Mouse (Mus musculus) lung, postnatal 0 days (tissue): Measurements from ENCODE around the gene Lsm2. TPM values are rescaled to one million over a fixed set of nuclear protein-coding genes. Genes with fewer than 3 reads are reported as not detected.

ENCODE experiments used
- ATAC-seq: fragments of 200-750 bp; cut with Nextera tagmentation; 2 replicates; pipeline ENCODE4 v1.8.0; 2017; ENCODE audit warnings: moderate library complexity
- DNase-seq: peaks from one replicate; pipeline ENCODE4 v3.0.0-alpha.2; 2016; ENCODE audit warnings: low spot score
- H3K27ac ChIP-seq: fragments of 300-500 bp; sonication (generic); 2 replicates; pipeline ENCODE4 v1.5.1; 2014; ENCODE audit warnings: antibody characterized with exemption, mild to moderate bottlenecking, low read length, mixed read lengths
- H3K27me3 ChIP-seq: fragments of 300-500 bp; sonication (generic); replicated peaks from 2 replicates; pipeline ENCODE4 v1.6.1; 2014; ENCODE audit warnings: low read length, mixed read lengths; ENCODE audit not compliant: insufficient read depth
- H3K36me3 ChIP-seq: fragments of 300-500 bp; sonication (generic); 2 replicates; pipeline ENCODE4 v1.6.1; 2014; ENCODE audit warnings: low read length, mixed read lengths; ENCODE audit not compliant: insufficient read depth
- H3K4me1 ChIP-seq: fragments of 300-500 bp; sonication (generic); 2 replicates; pipeline ENCODE4 v1.6.1; 2014; ENCODE audit warnings: antibody characterized with exemption, low read depth, low read length, mixed read lengths; ENCODE audit not compliant: insufficient read depth
- H3K4me2 ChIP-seq: fragments of 300-500 bp; sonication (generic); replicated peaks from 2 replicates; pipeline ENCODE4 v1.6.1; 2014; ENCODE audit warnings: low read depth, mild to moderate bottlenecking, low read length, moderate library complexity, mixed read lengths
- H3K4me3 ChIP-seq: fragments of 300-500 bp; sonication (generic); 2 replicates; pipeline ENCODE4 v1.5.1; 2014; ENCODE audit warnings: low read depth, low read length
- H3K9ac ChIP-seq: fragments of 300-500 bp; sonication (generic); replicated peaks from 2 replicates; pipeline ENCODE4 v1.6.1; 2014; ENCODE audit warnings: low read depth, mild to moderate bottlenecking
- H3K9me3 ChIP-seq: fragments of 300-500 bp; sonication (generic); 2 replicates; pipeline ENCODE4 v1.6.1; 2016; ENCODE audit warnings: low read length, mixed read lengths
- CTCF ChIP-seq: IDR thresholded peaks from 2 replicates; pipeline ENCODE4 v1.5.1; 2016; ENCODE audit warnings: antibody characterized with exemption, mild to moderate bottlenecking
- EP300 ChIP-seq: IDR thresholded peaks from 2 replicates; pipeline ENCODE4 v1.6.1; 2016; ENCODE audit warnings: antibody characterized with exemption, mild to moderate bottlenecking, control low read depth
- WGBS: fragments of 180-500 bp; shearing (Covaris S2); extraction: QIAGEN DNeasy Blood & Tissue Kit; methylation state at CpG from one replicate; pipeline ENCODE4 v1.1.7; 2014; 5-methylcytosine and 5-hydroxymethylcytosine counted together
- polyA plus RNA-seq: library from polyadenylated mRNA; unstranded; fragments of >200 nt; fragmentation: Nextera tagmentation; extraction: Ambion mirVana; gene quantifications from 2 replicates; pipeline ENCODE4 v1.2.1, GENCODE M21; 2015

The Lsm2 gene
- polyA plus RNA-seq, 1 experiment from 2014 or later: 55.4 TPM

DNA sequence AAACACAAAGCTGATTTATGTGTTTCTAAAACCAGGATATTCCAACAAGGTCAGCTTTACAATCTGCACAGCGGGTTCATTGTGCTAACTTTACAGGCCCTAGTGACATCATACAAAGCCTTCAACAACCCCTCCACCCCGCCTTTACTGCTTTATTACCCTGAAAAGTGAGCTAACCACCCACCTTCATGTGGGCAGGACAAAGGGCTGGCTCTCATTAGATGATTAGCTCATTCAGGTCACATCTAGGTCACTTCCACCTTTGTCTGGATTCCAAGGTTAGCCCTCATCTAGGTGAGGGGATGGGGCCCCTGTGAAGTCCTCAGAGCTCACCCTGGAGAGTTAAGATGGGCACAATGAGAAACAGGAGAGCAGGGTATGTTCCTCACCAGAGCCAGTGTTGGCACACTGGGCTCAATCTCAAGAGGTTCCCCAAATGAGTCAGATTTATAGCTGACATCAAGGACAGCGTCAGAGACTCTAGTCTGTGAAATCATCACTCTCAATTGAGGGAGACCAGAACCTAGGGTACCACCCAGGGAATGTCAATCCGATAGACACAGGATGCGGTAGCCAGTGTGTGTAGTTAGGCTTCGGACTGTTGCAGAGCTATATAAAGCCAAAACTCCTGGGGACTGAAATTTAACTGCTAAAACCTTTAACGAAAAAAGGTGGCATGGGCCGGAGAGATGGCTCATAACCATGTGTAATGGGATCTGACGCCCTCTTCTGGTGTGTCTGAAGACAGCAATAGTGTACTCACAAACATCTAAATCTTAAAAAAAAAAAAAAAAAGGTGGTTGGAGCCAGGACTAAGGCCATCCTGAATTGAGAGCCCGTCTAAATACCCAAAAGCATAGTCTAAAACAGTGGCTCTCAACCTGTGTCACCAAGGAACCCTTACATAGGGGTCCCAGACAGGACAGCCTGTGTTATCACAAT, 30.9 kb upstream of the Lsm2 start:
- H3K4me1 ChIP-seq: peaks cover 6% of the 10 kb centered on the region; the same call in 1 of the 2 replicates
- H3K9me3 ChIP-seq: no peaks in the 10 kb centered on the region
- peak overlapping the region; percentile 96 for H3K4me2 ChIP-seq
- 29% methylated on average over 10 of the region's 10 CpGs for WGBS
- H3K36me3 ChIP-seq: no peaks in the 10 kb centered on the region
- peak overlapping the region; percentile 61; the same call in 1 of the 2 replicates for H3K9ac ChIP-seq
- H3K27me3 ChIP-seq: no peaks in the 10 kb centered on the region
- 0 out of 2 replicates have a peak overlapping the region, but pooled peaks have one; percentile 69 for H3K4me3 ChIP-seq
- no peak; the same call in 1 of the 2 replicates for TF ChIP-seq CTCF
- no peak for TF ChIP-seq EP300
- no peak for DNase-seq
- ATAC-seq: no peak
- H3K27ac ChIP-seq: no peak overlapping the region

DNA sequence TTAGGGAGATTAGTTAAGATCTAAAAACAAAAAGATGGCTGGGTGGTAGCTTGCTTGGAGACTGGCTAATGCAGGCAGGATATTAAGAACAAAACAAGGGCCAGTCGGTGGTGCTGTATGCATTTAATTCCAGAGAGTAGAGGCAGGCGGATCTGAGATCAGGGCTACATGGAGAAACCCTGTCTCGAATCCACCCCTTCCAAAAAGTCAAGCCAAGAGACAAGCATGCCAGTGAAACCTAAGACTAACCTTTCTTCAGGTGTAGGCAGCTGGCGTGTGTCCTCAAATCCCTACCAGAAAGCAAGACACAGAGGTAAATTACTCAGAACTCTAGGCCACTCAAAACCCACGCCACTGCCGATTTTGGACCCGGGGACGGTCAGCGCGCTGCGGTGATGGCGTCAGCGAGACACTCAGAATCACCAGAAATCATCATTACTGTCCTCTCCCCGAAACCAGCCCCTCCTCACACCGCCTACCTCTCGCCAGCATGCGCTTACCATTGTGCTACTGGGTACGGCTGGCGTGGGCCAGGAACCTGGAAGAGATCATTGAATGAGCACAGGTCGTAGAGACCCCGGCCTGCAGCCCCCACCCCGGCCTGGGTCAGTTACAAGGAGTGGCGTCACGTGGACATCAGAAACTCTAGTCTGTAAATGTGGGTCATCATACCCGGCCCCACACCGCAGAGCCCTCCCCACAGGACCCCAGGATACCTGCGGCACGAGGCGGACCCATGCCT, 29.9 kb upstream of the Lsm2 start:
- Histone ChIP-seq H3K36me3 (no peaks in the 10 kb centered on the region), H3K4me3 (peak overlapping the region; percentile 69), H3K27ac (peak overlapping the region; percentile 54), H3K4me1 (peaks cover 6% of the 10 kb centered on the region; the same call in 1 of the 2 replicates), H3K9ac (peak overlapping the region; percentile 61), H3K9me3 (no peaks in the 10 kb centered on the region), H3K27me3 (no peaks in the 10 kb centered on the region), H3K4me2 (peak overlapping the region; percentile 96)
- ATAC-seq: no peak
- no peak for DNase-seq
- no peak for TF ChIP-seq CTCF
- no peak for TF ChIP-seq EP300
- WGBS: 0% methylated on average over 29 of the region's 29 CpGs

- under 1% methylated on average over 23 of the region's 23 CpGs for WGBS
- no peaks in the 10 kb centered on the region for H3K36me3 ChIP-seq
- H3K4me1 ChIP-seq: peaks cover 6% of the 10 kb centered on the region; the same call in 1 of the 2 replicates
- H3K4me3 ChIP-seq: peak overlapping the region; percentile 69
- TF ChIP-seq CTCF (peak; percentile 83), EP300 (peak; percentile 95)
- peak overlapping the region; percentile 54 for H3K27ac ChIP-seq
- DNase-seq (peak; percentile 89), ATAC-seq (peak; percentile 85)
- H3K9me3 ChIP-seq: no peaks in the 10 kb centered on the region
- peak overlapping the region; percentile 61 for H3K9ac ChIP-seq
- H3K4me2 ChIP-seq: peak overlapping the region; percentile 96
- no peaks in the 10 kb centered on the region for H3K27me3 ChIP-seq
Measured at GRCm38 (mm10) chr17:34952378-34953040, 29.2 kb upstream of the Lsm2 start.

DNA sequence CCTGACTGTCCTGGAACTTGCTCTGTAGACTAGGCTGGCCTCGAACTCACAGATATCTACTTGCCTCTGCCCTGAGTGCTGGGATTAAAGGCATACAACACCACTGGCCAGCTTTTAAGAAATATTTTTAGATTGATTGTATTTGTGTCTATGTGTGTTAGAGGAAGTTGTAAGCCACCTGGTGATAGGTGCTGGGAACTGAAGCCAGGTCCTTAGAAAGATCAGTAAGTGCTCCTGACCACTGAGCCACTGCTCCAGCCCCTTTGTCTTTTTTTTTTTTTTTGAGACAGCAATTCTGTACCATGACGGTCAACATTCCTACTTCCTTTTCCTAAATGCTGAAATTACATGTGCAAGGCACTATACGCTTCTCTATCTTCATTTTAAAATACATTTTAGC, 28.4 kb upstream of the Lsm2 start:
- peaks cover 6% of the 10 kb centered on the region; the same call in 1 of the 2 replicates for H3K4me1 ChIP-seq
- H3K27me3 ChIP-seq: no peaks in the 10 kb centered on the region
- TF ChIP-seq EP300 (no peak), CTCF (no peak)
- no peaks in the 10 kb centered on the region for H3K36me3 ChIP-seq
- H3K27ac ChIP-seq: no peak overlapping the region
- no peaks in the 10 kb centered on the region for H3K9me3 ChIP-seq
- ATAC-seq (no peak), DNase-seq (no peak)
- no peak overlapping the region for H3K4me3 ChIP-seq
- WGBS: 81% methylated on average over 3 of the region's 3 CpGs
- H3K4me2 ChIP-seq: no peak overlapping the region
- no peak overlapping the region for H3K9ac ChIP-seq

GRCm38 (mm10) chr17:34953904-34954303, 27.8 kb upstream of the Lsm2 start:
- WGBS: 93% methylated on average over 4 of the region's 4 CpGs
- Histone ChIP-seq H3K27me3 (no peaks in the 10 kb centered on the region), H3K4me3 (no peak overlapping the region), H3K9ac (no peak overlapping the region), H3K4me2 (no peak overlapping the region), H3K27ac (no peak overlapping the region), H3K9me3 (no peaks in the 10 kb centered on the region), H3K4me1 (peaks cover 6% of the 10 kb centered on the region; the same call in 1 of the 2 replicates), H3K36me3 (no peaks in the 10 kb centered on the region)
- no peak for TF ChIP-seq EP300
- TF ChIP-seq CTCF: no peak
- ATAC-seq (no peak), DNase-seq (no peak)

DNA sequence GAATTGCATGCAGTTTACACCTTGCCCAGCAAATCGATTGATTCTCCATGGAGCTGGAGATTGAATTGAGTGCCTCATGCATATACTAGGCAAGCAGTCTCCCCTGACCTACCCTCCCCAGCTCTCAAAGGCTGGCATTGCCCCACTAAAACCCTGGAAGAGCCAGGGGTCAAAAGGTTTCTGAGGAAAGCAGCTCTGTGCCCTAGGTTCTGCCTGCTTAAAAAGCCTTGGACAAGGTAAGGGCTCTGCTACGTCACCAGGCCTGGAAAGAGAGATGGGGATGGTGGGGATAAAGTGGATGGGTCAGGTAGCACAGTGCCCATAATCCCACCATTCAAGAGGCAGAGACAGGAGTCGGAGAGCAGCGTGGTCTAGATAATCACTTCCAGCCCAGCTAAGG, 26.8 kb upstream of the Lsm2 start:
- Histone ChIP-seq H3K36me3 (no peaks in the 10 kb centered on the region), H3K4me1 (peaks cover 6% of the 10 kb centered on the region; the same call in 1 of the 2 replicates), H3K27ac (no peak overlapping the region), H3K4me3 (no peak overlapping the region), H3K9ac (no peak overlapping the region), H3K4me2 (no peak overlapping the region), H3K9me3 (no peaks in the 10 kb centered on the region), H3K27me3 (no peaks in the 10 kb centered on the region)
- 77% methylated on average over 4 of the region's 4 CpGs for WGBS
- no peak for DNase-seq
- no peak for ATAC-seq
- no peak for TF ChIP-seq EP300
- no peak for TF ChIP-seq CTCF
